Mouse (Mus musculus): ENCODE measurements at regions not wholly inside any gene's neighbourhood (a gene's known extent, or its start where the extent isn't known, plus 50 kb on each side); places are given as distances from the start of the nearest gene placed in this dataset.

DNA sequence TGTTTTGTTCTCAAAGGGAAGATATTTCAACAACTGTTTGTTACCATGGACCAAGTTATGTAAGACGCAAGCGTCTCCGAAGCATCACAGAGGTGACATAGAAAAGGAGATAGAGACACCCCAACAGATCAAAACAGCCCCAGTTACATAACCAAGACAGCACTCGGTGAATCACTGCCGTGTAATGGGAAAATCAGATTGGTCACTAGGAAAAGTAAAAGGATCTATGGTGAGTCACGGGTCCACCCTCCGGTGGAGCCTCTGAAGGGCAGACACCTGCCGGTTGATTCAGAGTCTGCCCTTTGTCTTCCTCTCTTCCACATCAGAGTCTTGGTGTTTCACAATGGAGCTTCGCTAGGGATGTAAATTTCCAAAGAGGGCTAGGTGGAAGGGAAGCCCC is 62.9 kb upstream of the Odc1 start:
- no peak overlapping the region for H3K9ac ChIP-seq
- H3K27me3 ChIP-seq: no peaks in the 10 kb centered on the region
- H3K27ac ChIP-seq (replicated peaks): no peak overlapping the region
- H3K9me3 ChIP-seq: no peaks in the 10 kb centered on the region; the same call in 1 of the 2 replicates
- H3K4me3 ChIP-seq: no peak overlapping the region
- no peak overlapping the region for H3K4me2 ChIP-seq
- H3K36me3 ChIP-seq: no peaks in the 10 kb centered on the region
- no peak for ATAC-seq (ENCODE audit: low read depth)
- peaks cover 5% of the 10 kb centered on the region for H3K4me1 ChIP-seq (replicated peaks)
- WGBS: 94% methylated on average over 9 of the region's 9 CpGs

DNA sequence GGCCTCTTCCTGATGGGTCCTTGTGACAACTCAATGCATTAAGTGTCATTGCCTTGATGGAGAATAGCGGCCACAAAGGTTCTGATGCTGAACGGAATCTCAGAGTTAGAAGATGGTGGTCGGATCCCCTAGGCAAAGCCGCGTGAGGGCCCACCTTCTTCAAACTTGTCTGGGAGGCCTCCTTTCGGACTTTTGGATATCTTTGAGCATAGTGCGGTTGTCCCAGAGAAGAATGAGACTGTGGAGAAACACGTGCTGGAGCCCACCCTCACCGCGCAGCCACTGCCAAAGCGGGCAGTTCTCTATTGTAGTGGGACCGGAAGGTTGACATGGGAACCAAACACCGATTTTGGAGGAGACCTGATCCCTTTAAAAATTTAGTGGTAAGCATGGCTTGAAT is 62.4 kb upstream of the Odc1 start:
- Histone ChIP-seq H3K4me2 (no peak overlapping the region), H3K27ac (replicated peaks) (no peak overlapping the region), H3K4me3 (no peak overlapping the region), H3K4me1 (replicated peaks) (peaks cover 10% of the 10 kb centered on the region), H3K9ac (no peak overlapping the region), H3K9me3 (no peaks in the 10 kb centered on the region; the same call in 1 of the 2 replicates), H3K27me3 (no peaks in the 10 kb centered on the region), H3K36me3 (no peaks in the 10 kb centered on the region)
- 95% methylated on average over 13 of the region's 13 CpGs for WGBS
- ATAC-seq (ENCODE audit: low read depth): no peak

DNA sequence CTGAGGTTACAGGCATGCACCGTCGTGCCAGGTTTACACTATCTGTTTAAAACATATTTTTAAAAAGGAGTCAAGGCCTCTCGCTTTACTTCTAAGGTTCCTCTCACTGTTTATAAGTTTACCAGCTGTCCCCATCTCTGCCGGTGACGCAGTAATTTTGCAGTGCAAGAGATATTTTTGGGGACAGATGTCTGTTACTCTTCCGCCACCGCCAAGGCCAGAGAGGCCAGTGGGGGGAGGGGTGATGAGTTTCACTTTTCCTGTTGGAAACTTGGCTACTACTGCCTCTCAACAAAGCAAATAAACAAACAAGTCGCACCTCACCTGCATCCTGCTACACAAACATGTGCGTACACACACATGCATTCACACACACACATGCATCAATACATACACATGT is 60.1 kb upstream of the Odc1 start:
- peaks cover 15% of the 10 kb centered on the region for H3K4me1 ChIP-seq (replicated peaks)
- no peaks in the 10 kb centered on the region; the same call in 1 of the 2 replicates for H3K9me3 ChIP-seq
- no peak overlapping the region for H3K4me3 ChIP-seq
- no peaks in the 10 kb centered on the region for H3K27me3 ChIP-seq
- H3K27ac ChIP-seq (replicated peaks): no peak overlapping the region
- 78% methylated on average over 9 of the region's 9 CpGs for WGBS
- H3K4me2 ChIP-seq: no peak overlapping the region
- no peaks in the 10 kb centered on the region for H3K36me3 ChIP-seq
- H3K9ac ChIP-seq: no peak overlapping the region
- no peak for ATAC-seq (ENCODE audit: low read depth)

DNA sequence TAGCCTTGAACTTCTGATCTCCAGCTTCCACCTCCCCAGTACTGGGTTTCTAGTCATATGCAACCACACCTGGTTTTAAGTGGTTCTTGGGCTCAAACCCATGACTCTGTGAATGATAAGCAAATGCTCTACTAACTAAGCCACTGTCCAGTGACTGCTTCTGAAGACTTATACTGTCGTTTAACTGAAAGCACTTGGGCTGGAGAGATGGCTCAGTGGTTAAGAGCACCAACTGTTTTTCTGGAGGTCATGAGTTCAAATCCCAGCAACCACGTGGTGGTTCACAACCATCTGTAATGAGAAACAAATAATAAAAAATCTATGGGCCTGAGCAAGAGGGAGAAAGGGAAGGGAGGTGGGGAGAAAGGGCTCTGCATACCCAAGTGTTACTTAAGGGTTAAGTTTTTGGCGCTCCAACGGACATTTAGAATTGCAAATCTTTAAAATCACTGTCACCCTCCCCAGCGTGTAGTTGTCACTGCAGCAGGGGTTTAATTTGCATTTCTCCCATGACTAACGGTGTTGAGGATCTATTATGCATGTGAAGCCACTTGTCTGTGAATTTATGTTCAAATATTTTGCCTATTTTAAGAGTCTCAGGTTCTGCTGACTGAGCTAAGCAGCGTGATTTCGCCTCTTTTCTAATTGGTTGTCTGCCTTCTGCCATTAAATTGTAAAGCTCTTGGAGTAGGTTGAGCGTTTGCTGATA is 58.4 kb upstream of the Odc1 start:
- H3K9me3 ChIP-seq: no peaks in the 10 kb centered on the region
- peaks cover 15% of the 10 kb centered on the region for H3K4me1 ChIP-seq (replicated peaks)
- 16% methylated on average over 9 of the region's 9 CpGs for WGBS
- H3K4me3 ChIP-seq: no peak overlapping the region
- peak overlapping the region; percentile 15; the same call in 1 of the 2 replicates for H3K4me2 ChIP-seq
- no peaks in the 10 kb centered on the region for H3K27me3 ChIP-seq
- no peak overlapping the region for H3K27ac ChIP-seq (replicated peaks)
- no peak overlapping the region for H3K9ac ChIP-seq
- peak; percentile 41; the same call in 1 of the 2 replicates for ATAC-seq (ENCODE audit: low read depth)
- H3K36me3 ChIP-seq: no peaks in the 10 kb centered on the region

DNA sequence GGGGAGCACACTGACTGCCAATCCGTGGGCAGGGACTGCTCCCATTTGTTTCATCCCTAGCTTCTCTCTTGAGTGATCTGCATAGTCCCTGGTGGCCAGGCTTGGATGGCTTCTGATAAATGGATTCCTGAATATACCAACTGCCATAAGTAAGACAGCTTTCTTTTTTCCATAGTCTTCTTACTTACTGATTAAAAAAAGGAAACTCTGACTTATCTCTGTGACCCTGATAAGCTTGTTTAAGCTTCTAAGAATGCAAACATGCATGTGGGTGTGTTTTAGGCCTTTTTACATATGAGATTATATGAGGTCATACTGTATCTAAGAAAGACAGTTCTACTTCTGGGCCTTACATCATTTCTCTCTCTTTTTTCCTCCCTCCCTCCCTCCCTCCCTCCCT is 57.3 kb upstream of the Odc1 start:
- Histone ChIP-seq H3K4me1 (replicated peaks) (peaks cover 15% of the 10 kb centered on the region), H3K36me3 (no peaks in the 10 kb centered on the region), H3K27me3 (no peaks in the 10 kb centered on the region), H3K9ac (no peak overlapping the region), H3K9me3 (no peaks in the 10 kb centered on the region), H3K27ac (replicated peaks) (no peak overlapping the region), H3K4me2 (no peak overlapping the region), H3K4me3 (no peak overlapping the region)
- no peak for ATAC-seq (ENCODE audit: low read depth)
- WGBS: 27% methylated on average over 1 of the region's 1 CpGs

DNA sequence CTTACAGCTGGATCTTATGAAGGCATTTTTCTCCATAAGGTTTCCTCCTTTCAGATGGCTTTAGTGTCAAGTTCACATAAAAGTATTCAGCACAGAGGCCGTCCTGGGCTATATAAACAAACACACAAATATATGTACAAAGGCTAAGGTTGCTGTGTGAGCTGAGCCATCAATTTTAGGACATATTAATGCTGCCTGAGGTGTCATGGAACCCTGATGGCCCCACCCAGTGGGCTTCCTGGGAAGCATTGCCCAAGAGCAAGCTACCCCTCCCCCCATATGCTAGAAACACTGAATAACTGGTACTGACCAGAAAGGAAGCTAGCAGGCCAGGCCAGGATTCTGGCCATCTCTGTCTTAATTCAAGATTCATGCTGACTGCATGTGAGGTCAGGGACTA is 56.4 kb upstream of the Odc1 start:
- 81% methylated on average over 1 of the region's 1 CpGs for WGBS
- Histone ChIP-seq H3K27ac (replicated peaks) (no peak overlapping the region), H3K9ac (no peak overlapping the region), H3K4me3 (no peak overlapping the region), H3K4me2 (no peak overlapping the region), H3K9me3 (no peaks in the 10 kb centered on the region), H3K36me3 (no peaks in the 10 kb centered on the region), H3K4me1 (replicated peaks) (peaks cover 15% of the 10 kb centered on the region), H3K27me3 (no peaks in the 10 kb centered on the region)
- no peak for ATAC-seq (ENCODE audit: low read depth)

DNA sequence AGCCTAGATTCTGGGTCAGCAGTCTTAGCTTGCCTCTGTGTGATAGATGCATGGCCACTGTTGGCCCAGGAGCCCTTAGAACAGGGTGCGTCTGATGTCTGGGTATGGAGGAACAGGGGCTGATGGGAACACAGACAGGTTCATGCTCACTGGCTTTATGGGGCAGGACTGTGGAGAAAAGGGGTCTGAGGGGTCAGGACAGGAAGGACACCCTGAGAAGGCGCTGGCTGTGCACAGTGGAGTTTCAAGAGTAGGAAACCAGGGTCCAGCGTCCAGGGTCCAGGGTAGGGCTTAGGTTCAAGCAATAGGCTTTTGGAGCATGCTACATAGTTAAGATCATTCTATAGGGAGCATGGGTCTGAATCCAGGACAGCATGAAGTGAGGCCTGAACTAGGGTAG is 54.6 kb upstream of the Odc1 start:
- Histone ChIP-seq H3K9ac (no peak overlapping the region), H3K4me3 (no peak overlapping the region), H3K27me3 (no peaks in the 10 kb centered on the region), H3K4me1 (replicated peaks) (peaks cover 15% of the 10 kb centered on the region), H3K9me3 (no peaks in the 10 kb centered on the region), H3K27ac (replicated peaks) (no peak overlapping the region), H3K36me3 (no peaks in the 10 kb centered on the region), H3K4me2 (no peak overlapping the region)
- no peak for ATAC-seq (ENCODE audit: low read depth)
- 94% methylated on average over 3 of the region's 3 CpGs for WGBS

DNA sequence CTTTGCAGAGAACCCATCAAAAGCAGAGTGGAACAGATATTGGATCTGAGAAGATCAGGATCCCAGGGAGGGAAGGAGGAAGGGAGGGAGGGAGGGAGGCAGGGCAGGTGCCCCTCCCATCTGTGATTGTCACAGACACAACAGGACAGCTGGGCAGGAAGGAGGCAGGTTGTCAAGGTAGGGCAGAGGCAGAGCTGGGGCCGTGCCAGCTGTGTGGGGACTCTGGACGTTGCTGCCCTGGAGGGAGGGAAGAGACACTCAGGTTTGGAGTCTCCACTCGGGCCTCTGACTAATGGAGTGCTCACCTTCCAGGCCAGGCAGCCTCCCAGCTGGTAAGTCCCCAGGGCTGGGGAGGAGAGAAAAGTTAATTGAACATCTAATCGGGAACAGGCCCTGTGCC is 52.0 kb upstream of the Odc1 start:
- H3K27me3 ChIP-seq: no peaks in the 10 kb centered on the region
- WGBS: 64% methylated on average over 4 of the region's 4 CpGs
- ATAC-seq (ENCODE audit: low read depth): no peak
- H3K36me3 ChIP-seq: no peaks in the 10 kb centered on the region
- H3K4me1 ChIP-seq (replicated peaks): peaks cover 16% of the 10 kb centered on the region
- H3K4me3 ChIP-seq: no peak overlapping the region
- H3K9ac ChIP-seq: no peak overlapping the region
- H3K4me2 ChIP-seq: no peak overlapping the region
- H3K9me3 ChIP-seq: no peaks in the 10 kb centered on the region
- no peak overlapping the region for H3K27ac ChIP-seq (replicated peaks)

DNA sequence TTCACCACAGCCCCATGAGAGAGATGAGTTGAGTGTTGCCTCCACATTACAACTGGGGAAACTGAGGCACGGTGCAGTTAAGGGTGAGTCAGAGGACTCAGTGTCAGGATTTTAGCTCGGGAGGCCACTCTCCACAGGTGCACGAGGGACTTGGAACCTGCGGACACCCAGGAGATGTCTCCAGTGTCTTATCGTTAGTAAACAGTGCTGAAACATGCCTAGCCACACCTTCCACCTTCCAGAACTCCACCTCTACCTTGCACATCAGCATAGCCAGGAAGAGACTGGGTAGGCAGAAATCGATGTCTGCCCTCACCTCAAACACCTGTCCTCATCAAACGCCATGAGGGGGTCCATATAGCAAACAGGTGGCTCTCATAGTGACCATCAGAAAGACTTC is 51.5 kb upstream of the Odc1 start:
- Histone ChIP-seq H3K4me2 (no peak overlapping the region), H3K27me3 (no peaks in the 10 kb centered on the region), H3K4me1 (replicated peaks) (peaks cover 16% of the 10 kb centered on the region), H3K9ac (no peak overlapping the region), H3K27ac (replicated peaks) (no peak overlapping the region), H3K9me3 (no peaks in the 10 kb centered on the region), H3K4me3 (no peak overlapping the region), H3K36me3 (no peaks in the 10 kb centered on the region)
- ATAC-seq (ENCODE audit: low read depth): no peak
- 87% methylated on average over 7 of the region's 7 CpGs for WGBS

DNA sequence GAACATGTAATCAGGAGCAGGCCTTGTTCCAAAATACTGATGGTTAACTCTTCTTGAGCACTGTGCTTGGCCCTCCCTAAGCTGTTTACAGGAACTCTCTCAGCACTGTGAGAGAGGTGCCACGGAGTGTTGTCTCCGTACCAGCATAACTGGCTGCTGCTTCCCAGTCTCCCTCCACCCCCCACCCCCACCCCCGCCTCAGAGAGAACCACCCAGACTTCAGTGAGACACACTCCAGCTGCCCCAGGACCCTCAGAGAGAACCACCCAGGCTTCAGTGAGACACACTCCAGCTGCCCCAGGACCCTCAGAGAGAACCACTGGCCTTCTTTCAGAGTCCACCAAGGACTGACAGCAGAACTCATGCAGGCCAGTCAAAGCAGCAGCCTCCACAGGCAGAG is 50.8 kb upstream of the Odc1 start:
- Histone ChIP-seq H3K4me3 (no peak overlapping the region), H3K27me3 (no peaks in the 10 kb centered on the region), H3K9me3 (no peaks in the 10 kb centered on the region), H3K4me2 (no peak overlapping the region), H3K27ac (replicated peaks) (no peak overlapping the region), H3K4me1 (replicated peaks) (peaks cover 13% of the 10 kb centered on the region), H3K36me3 (no peaks in the 10 kb centered on the region), H3K9ac (no peak overlapping the region)
- WGBS: 68% methylated on average over 3 of the region's 3 CpGs
- no peak for ATAC-seq (ENCODE audit: low read depth)
